Mouse (Mus musculus): Measurements from ENCODE around the gene Csgalnact2. TPM values are rescaled to one million over a fixed set of nuclear protein-coding genes. Genes with fewer than 3 reads are reported as not detected.

Csgalnact2 gene
- polyA plus RNA-seq, 1 experiment from 2014 or later = 9.3 TPM

DNA sequence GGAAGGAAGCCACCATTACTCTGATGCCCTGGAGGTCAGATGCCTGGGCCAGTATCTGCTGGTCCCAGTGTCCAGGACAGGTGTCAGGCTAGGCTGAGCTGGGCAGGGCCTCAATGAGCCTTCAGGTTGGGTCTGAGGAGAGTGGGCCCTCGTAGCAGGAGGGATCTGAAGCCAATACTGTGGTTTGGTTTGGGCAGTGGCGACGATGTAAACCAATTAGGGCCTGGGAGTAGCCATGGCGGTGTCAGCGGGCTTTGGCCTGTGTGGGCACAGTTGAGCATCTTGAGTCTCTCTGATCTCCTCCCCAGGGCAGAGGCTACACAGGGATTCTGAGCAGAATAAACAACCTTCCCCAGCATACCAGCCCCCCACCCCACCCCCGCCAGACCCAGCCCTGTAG is 55.3 kb downstream of the Csgalnact2 start:
- 82% methylated on average over 6 of the region's 6 CpGs for WGBS
- Histone ChIP-seq H3K9me3 (ENCODE audit: control insufficient read depth, low read length) (no peaks in the 10 kb centered on the region), H3K27me3 (ENCODE audit: control insufficient read depth, insufficient read depth, low read length) (no peaks in the 10 kb centered on the region), H3K27ac (ENCODE audit: low read depth, low read length) (no peak overlapping the region), H3K9ac (ENCODE audit: low read length) (no peak overlapping the region), H3K4me3 (ENCODE audit: low read depth, low read length) (no peak overlapping the region), H3K36me3 (ENCODE audit: control insufficient read depth, insufficient read depth, low read length) (no peaks in the 10 kb centered on the region), H3K4me1 (replicated peaks; ENCODE audit: control insufficient read depth, insufficient read depth, low read length) (no peaks in the 10 kb centered on the region), H3K4me2 (ENCODE audit: low read depth, low read length, severe bottlenecking) (no peak overlapping the region)
- ATAC-seq (replicated peaks; ENCODE audit: low FRiP score) (no peak), DNase-seq (ENCODE audit: low spot score) (peak; percentile 22)

DNA sequence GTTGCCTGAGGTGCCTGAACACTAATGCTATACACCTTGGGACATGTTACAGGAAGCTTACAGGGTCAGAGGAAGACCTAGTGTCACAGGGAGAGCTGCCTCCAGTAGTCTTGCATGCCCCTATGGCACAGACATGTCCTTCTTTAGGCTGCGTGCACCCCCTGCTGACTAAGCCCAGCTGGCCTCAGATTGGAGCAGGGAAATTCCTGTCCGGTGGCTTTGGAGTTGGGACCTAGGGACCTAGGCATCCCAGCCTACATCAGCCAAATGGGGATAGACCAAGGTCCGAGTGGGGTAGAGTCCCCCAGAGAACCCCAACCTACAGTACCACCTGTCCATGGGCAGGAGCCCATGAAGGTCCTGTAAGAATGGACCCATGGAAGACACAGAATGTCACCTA is 56.6 kb downstream of the Csgalnact2 start:
- WGBS = 73% methylated on average over 3 of the region's 3 CpGs
- H3K27me3 ChIP-seq (ENCODE audit: control insufficient read depth, insufficient read depth, low read length) = no peaks in the 10 kb centered on the region
- peak; percentile 37 for DNase-seq (ENCODE audit: low spot score)

DNA sequence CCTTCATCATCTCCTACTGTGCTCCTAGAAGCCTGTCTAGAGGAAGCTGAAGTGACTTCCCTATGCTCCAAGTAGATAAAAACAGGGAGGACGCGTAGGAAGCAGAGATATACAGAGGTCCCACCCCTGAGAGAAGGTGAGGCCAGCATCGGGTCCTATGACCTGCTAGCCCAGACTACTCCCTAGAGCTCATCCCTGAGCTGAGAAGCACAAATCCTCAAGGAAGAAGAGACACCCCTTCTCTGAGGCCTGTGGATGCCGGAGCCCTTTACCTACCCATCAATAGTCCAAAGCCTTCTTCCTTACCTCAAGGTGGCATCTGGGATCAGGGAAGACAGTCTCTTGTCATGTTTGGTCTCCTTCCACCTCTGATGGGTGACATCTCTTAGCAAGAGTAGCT is 58.2 kb downstream of the Csgalnact2 start:
- Histone ChIP-seq H3K4me3 (ENCODE audit: low read depth, low read length) (no peak overlapping the region), H3K27me3 (ENCODE audit: control insufficient read depth, insufficient read depth, low read length) (no peaks in the 10 kb centered on the region), H3K9ac (ENCODE audit: low read length) (no peak overlapping the region), H3K4me1 (replicated peaks; ENCODE audit: control insufficient read depth, insufficient read depth, low read length) (no peaks in the 10 kb centered on the region), H3K9me3 (ENCODE audit: control insufficient read depth, low read length) (no peaks in the 10 kb centered on the region), H3K4me2 (ENCODE audit: low read depth, low read length, severe bottlenecking) (no peak overlapping the region), H3K36me3 (ENCODE audit: control insufficient read depth, insufficient read depth, low read length) (no peaks in the 10 kb centered on the region), H3K27ac (ENCODE audit: low read depth, low read length) (no peak overlapping the region)
- WGBS = 85% methylated on average over 4 of the region's 4 CpGs
- no peak for ATAC-seq (replicated peaks; ENCODE audit: low FRiP score)
- DNase-seq (ENCODE audit: low spot score) = peak; percentile 25

More for the DNA sequence above, 56.6 kb downstream of the Csgalnact2 start:
- H3K4me2 ChIP-seq (ENCODE audit: low read depth, low read length, severe bottlenecking) = no peak overlapping the region
- no peaks in the 10 kb centered on the region for H3K4me1 ChIP-seq (replicated peaks; ENCODE audit: control insufficient read depth, insufficient read depth, low read length)
- H3K9ac ChIP-seq (ENCODE audit: low read length) = no peak overlapping the region
- no peak overlapping the region for H3K27ac ChIP-seq (ENCODE audit: low read depth, low read length)
- no peaks in the 10 kb centered on the region for H3K36me3 ChIP-seq (ENCODE audit: control insufficient read depth, insufficient read depth, low read length)
- ATAC-seq (replicated peaks; ENCODE audit: low FRiP score) = no peak
- no peak overlapping the region for H3K4me3 ChIP-seq (ENCODE audit: low read depth, low read length)
- H3K9me3 ChIP-seq (ENCODE audit: control insufficient read depth, low read length) = no peaks in the 10 kb centered on the region

DNA sequence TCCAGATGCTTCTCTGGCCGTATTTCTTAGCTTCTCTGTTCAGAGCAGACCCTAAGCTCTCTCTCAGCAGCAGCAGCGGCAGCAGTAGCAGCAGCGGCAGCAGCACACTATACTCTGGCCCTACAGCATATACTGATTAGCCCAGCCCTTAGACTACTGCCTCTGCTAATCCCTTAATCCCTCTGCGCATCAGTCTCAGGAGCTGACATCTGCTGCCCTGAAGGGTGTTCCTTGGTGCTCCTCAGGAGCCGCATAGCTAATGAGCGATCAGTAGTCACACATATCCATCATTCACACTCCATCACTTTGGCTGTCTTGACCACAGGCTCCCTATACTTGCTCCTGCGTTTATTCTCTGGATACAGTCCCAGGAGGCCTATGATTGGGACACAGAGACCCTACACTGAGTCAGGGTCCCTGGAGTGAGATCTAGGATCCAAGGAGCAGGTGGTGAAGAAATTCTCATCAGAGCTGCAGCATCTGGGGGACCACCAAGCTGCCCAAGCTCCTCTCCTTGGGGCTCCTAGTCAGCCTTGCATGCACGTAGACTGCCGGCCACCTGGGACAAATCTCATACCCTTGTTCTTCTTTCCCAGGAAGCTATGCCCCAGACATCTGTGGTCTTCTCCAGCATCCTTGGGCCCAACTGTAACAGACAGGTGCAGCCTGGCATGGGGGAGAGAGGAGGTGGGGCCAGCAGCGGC is 59.0 kb downstream of the Csgalnact2 start:
- ATAC-seq (replicated peaks; ENCODE audit: low FRiP score) = 0 out of 2 replicates have a peak, but pooled peaks have one; percentile 21
- H3K27ac ChIP-seq (ENCODE audit: low read depth, low read length) = no peak overlapping the region

DNA sequence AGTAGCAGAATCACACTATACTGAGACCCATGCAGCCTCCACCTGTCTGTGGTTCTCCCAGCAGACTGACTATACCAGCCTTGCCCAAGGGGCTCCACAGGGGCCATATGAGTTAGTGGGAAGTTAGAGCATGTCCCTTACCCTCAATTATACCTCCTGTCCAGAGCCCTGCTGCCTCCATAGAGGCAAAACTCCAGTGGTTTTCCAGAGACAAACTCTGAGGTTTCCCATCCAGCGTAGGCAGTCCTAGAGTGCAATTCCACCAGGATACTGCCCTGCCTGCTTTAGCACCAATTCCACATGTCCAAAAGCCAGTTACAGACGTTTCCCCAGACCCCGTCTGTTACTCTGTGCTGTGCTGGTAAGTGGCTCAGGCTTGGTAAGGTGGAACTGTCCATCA is 59.6 kb downstream of the Csgalnact2 start:
- no peaks in the 10 kb centered on the region for H3K4me1 ChIP-seq (replicated peaks; ENCODE audit: control insufficient read depth, insufficient read depth, low read length)
- no peak overlapping the region for H3K9ac ChIP-seq (ENCODE audit: low read length)
- DNase-seq (ENCODE audit: low spot score) (peak; percentile 37), ATAC-seq (replicated peaks; ENCODE audit: low FRiP score) (no peak)
- no peaks in the 10 kb centered on the region for H3K9me3 ChIP-seq (ENCODE audit: control insufficient read depth, low read length)
- WGBS = 72% methylated on average over 3 of the region's 3 CpGs
- no peak overlapping the region for H3K27ac ChIP-seq (ENCODE audit: low read depth, low read length)
- no peak overlapping the region for H3K4me2 ChIP-seq (ENCODE audit: low read depth, low read length, severe bottlenecking)
- H3K36me3 ChIP-seq (ENCODE audit: control insufficient read depth, insufficient read depth, low read length) = no peaks in the 10 kb centered on the region
- H3K4me3 ChIP-seq (ENCODE audit: low read depth, low read length) = no peak overlapping the region
- no peaks in the 10 kb centered on the region for H3K27me3 ChIP-seq (ENCODE audit: control insufficient read depth, insufficient read depth, low read length)

More for the DNA sequence above, 59.0 kb downstream of the Csgalnact2 start:
- H3K36me3 ChIP-seq (ENCODE audit: control insufficient read depth, insufficient read depth, low read length) = no peaks in the 10 kb centered on the region
- no peak overlapping the region for H3K4me2 ChIP-seq (ENCODE audit: low read depth, low read length, severe bottlenecking)
- peak; percentile 39 for DNase-seq (ENCODE audit: low spot score)
- no peaks in the 10 kb centered on the region for H3K9me3 ChIP-seq (ENCODE audit: control insufficient read depth, low read length)
- no peak overlapping the region for H3K9ac ChIP-seq (ENCODE audit: low read length)
- H3K4me1 ChIP-seq (replicated peaks; ENCODE audit: control insufficient read depth, insufficient read depth, low read length) = no peaks in the 10 kb centered on the region
- WGBS = 53% methylated on average over 10 of the region's 10 CpGs
- H3K27me3 ChIP-seq (ENCODE audit: control insufficient read depth, insufficient read depth, low read length) = no peaks in the 10 kb centered on the region
- no peak overlapping the region for H3K4me3 ChIP-seq (ENCODE audit: low read depth, low read length)

DNA sequence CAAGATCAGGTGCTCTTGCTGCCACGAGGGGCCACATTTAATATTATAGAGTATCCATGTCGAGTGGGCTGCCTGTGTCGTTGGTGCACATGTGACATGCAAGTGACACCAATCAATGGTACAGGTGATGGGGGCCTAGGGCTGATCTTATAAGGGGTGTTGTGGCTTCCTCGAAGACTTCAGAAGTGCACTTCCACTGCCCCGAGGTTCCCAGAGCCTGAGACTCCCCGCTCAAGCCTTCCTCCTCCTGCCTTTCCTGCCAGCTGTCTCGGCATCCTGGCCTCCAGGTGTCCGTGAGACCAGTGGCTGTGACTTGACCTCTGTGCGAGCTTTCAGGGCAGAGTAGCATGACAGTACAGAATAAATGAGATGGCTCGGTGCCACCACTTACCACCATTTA is 60.2 kb downstream of the Csgalnact2 start:
- 74% methylated on average over 10 of the region's 10 CpGs for WGBS

DNA sequence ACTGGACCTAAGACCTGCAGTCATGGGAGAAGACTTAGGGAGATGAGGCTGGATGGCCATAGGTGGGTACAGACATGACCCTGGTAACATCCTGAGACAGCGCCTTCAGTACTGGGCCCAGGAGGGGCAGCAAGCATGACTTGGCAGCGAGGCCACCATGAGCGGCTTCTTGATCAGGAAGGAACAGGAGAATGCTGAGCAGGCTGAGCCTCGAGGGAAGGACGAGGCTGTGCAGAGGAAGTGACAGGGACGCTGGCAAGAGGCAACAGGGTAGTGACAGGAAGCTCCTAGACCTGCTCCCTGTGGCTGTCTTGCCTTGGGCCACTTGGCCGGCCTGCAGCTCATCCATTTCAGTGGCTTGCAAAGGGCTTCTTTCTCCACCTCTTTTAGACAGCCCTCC is 61.5 kb downstream of the Csgalnact2 start:
- no peaks in the 10 kb centered on the region for H3K36me3 ChIP-seq (ENCODE audit: control insufficient read depth, insufficient read depth, low read length)
- H3K9me3 ChIP-seq (ENCODE audit: control insufficient read depth, low read length) = no peaks in the 10 kb centered on the region
- ATAC-seq (replicated peaks; ENCODE audit: low FRiP score) (no peak), DNase-seq (ENCODE audit: low spot score) (peak; percentile 52)
- H3K27ac ChIP-seq (ENCODE audit: low read depth, low read length) = no peak overlapping the region
- no peak overlapping the region for H3K9ac ChIP-seq (ENCODE audit: low read length)
- 76% methylated on average over 7 of the region's 7 CpGs for WGBS
- H3K4me3 ChIP-seq (ENCODE audit: low read depth, low read length) = no peak overlapping the region
- no peaks in the 10 kb centered on the region for H3K27me3 ChIP-seq (ENCODE audit: control insufficient read depth, insufficient read depth, low read length)
- H3K4me2 ChIP-seq (ENCODE audit: low read depth, low read length, severe bottlenecking) = no peak overlapping the region
- no peaks in the 10 kb centered on the region for H3K4me1 ChIP-seq (replicated peaks; ENCODE audit: control insufficient read depth, insufficient read depth, low read length)

More for the DNA sequence above, 60.2 kb downstream of the Csgalnact2 start:
- H3K27me3 ChIP-seq (ENCODE audit: control insufficient read depth, insufficient read depth, low read length) = no peaks in the 10 kb centered on the region
- no peak overlapping the region for H3K4me2 ChIP-seq (ENCODE audit: low read depth, low read length, severe bottlenecking)
- H3K36me3 ChIP-seq (ENCODE audit: control insufficient read depth, insufficient read depth, low read length) = no peaks in the 10 kb centered on the region
- H3K27ac ChIP-seq (ENCODE audit: low read depth, low read length) = no peak overlapping the region
- no peak overlapping the region for H3K4me3 ChIP-seq (ENCODE audit: low read depth, low read length)
- H3K9ac ChIP-seq (ENCODE audit: low read length) = no peak overlapping the region
- ATAC-seq (replicated peaks; ENCODE audit: low FRiP score) (no peak), DNase-seq (ENCODE audit: low spot score) (peak; percentile 41)
- H3K9me3 ChIP-seq (ENCODE audit: control insufficient read depth, low read length) = no peaks in the 10 kb centered on the region
- H3K4me1 ChIP-seq (replicated peaks; ENCODE audit: control insufficient read depth, insufficient read depth, low read length) = no peaks in the 10 kb centered on the region

DNA sequence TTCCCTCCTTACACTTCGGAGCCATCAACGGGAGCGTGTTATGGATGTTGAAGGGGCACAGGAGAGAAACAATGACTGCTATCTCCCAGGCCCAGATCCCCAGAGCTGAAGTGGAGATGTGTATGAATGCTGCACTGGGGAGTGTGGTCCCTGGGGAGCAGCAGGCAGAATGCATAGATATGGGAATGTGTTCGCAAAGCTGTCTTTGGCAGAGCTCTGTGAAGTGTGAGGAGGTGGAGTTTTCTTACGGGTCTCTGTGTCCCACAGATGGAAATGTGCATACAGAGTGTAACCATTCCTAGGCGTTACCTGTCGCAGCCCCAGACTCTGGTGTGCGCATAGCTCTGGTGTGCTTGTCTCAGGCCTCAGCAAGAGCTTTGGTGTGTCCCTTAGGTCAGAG is 62.2 kb downstream of the Csgalnact2 start:
- H3K9ac ChIP-seq (ENCODE audit: low read length) = no peak overlapping the region
- H3K4me3 ChIP-seq (ENCODE audit: low read depth, low read length) = no peak overlapping the region
- ATAC-seq (replicated peaks; ENCODE audit: low FRiP score) (no peak), DNase-seq (ENCODE audit: low spot score) (peak; percentile 35)
- H3K4me2 ChIP-seq (ENCODE audit: low read depth, low read length, severe bottlenecking) = no peak overlapping the region
- H3K9me3 ChIP-seq (ENCODE audit: control insufficient read depth, low read length) = no peaks in the 10 kb centered on the region
- 90% methylated on average over 8 of the region's 8 CpGs for WGBS
- no peaks in the 10 kb centered on the region for H3K27me3 ChIP-seq (ENCODE audit: control insufficient read depth, insufficient read depth, low read length)
- no peaks in the 10 kb centered on the region for H3K4me1 ChIP-seq (replicated peaks; ENCODE audit: control insufficient read depth, insufficient read depth, low read length)
- no peaks in the 10 kb centered on the region for H3K36me3 ChIP-seq (ENCODE audit: control insufficient read depth, insufficient read depth, low read length)
- H3K27ac ChIP-seq (ENCODE audit: low read depth, low read length) = no peak overlapping the region

DNA sequence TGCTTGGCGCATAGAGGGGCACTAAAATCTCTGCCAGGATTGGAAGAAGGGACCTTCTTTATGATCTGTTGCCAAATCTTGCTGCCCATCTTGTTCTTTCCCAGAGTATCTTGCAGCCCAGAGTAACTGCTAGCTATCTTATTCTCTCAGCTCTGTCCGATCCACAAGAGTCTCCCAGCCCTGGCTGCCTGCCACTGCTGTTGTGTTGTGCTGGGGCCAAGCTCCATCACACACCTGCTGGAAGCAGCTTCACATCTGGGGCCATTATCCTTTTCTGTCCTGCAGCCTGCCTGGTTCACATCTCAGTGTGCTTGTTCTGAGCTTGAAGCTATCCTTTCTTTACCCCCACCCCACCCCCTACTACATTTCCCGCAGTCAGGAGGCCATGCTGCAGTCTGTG is 62.7 kb downstream of the Csgalnact2 start:
- no peak for ATAC-seq (replicated peaks; ENCODE audit: low FRiP score)
- Histone ChIP-seq H3K4me1 (replicated peaks; ENCODE audit: control insufficient read depth, insufficient read depth, low read length) (no peaks in the 10 kb centered on the region), H3K36me3 (ENCODE audit: control insufficient read depth, insufficient read depth, low read length) (no peaks in the 10 kb centered on the region), H3K9ac (ENCODE audit: low read length) (no peak overlapping the region), H3K9me3 (ENCODE audit: control insufficient read depth, low read length) (no peaks in the 10 kb centered on the region), H3K4me2 (ENCODE audit: low read depth, low read length, severe bottlenecking) (no peak overlapping the region), H3K4me3 (ENCODE audit: low read depth, low read length) (no peak overlapping the region), H3K27me3 (ENCODE audit: control insufficient read depth, insufficient read depth, low read length) (no peaks in the 10 kb centered on the region), H3K27ac (ENCODE audit: low read depth, low read length) (no peak overlapping the region)
- peak; percentile 33 for DNase-seq (ENCODE audit: low spot score)
- 77% methylated on average over 3 of the region's 3 CpGs for WGBS

All from forebrain, embryonic 11.5 days (tissue).